Mouse (Mus musculus) hindbrain, embryonic 13.5 days (tissue): Measurements from ENCODE around the gene Cadm2. TPM values are rescaled to one million over a fixed set of nuclear protein-coding genes. Genes with fewer than 3 reads are reported as not detected.

Experiments used
- ATAC-seq: fragments of 200-750 bp; cut with Nextera tagmentation; 2 replicates; pipeline ENCODE4 v1.8.0; 2017; ENCODE audit warnings: moderate TSS enrichment; ENCODE audit not compliant: low FRiP score
- H3K27ac ChIP-seq: fragments of 300-500 bp; sonication (generic); 2 replicates; pipeline ENCODE4 v1.5.1; 2015; ENCODE audit warnings: inconsistent platforms, mild to moderate bottlenecking, moderate library complexity
- H3K27me3 ChIP-seq: fragments of 300-500 bp; sonication (generic); 2 replicates; pipeline ENCODE4 v1.6.1; 2015; ENCODE audit warnings: mild to moderate bottlenecking, inconsistent platforms
- H3K36me3 ChIP-seq: fragments of 300-500 bp; sonication (generic); 2 replicates; pipeline ENCODE4 v1.6.1; 2015; ENCODE audit warnings: mild to moderate bottlenecking, inconsistent platforms
- H3K4me1 ChIP-seq: fragments of 300-500 bp; sonication (generic); replicated peaks from 2 replicates; pipeline ENCODE4 v1.6.1; 2015; ENCODE audit warnings: inconsistent platforms
- H3K4me2 ChIP-seq: fragments of 300-500 bp; sonication (generic); 2 replicates; pipeline ENCODE4 v1.6.1; 2015; ENCODE audit warnings: inconsistent platforms, mild to moderate bottlenecking, moderate library complexity
- H3K4me3 ChIP-seq: fragments of 300-500 bp; sonication (generic); 2 replicates; pipeline ENCODE4 v1.5.1; 2015; ENCODE audit warnings: mild to moderate bottlenecking, inconsistent platforms
- H3K9ac ChIP-seq: fragments of 300-500 bp; sonication (generic); 2 replicates; pipeline ENCODE4 v1.6.1; 2015; ENCODE audit warnings: mild to moderate bottlenecking, inconsistent platforms
- H3K9me3 ChIP-seq: fragments of 300-500 bp; sonication (generic); 2 replicates; pipeline ENCODE4 v1.6.1; 2016; ENCODE audit warnings: inconsistent platforms
- WGBS: fragments of 180-500 bp; shearing (Covaris S2); methylation state at CpG from one replicate; pipeline ENCODE4 v1.1.7; 2015; 5-methylcytosine and 5-hydroxymethylcytosine counted together
- polyA plus RNA-seq: library from polyadenylated mRNA; unstranded; fragments of >200 nt; fragmentation: Nextera tagmentation; extraction: Ambion mirVana; gene quantifications from 2 replicates; pipeline ENCODE4 v1.2.1, GENCODE M21; 2015

Gene Cadm2
- polyA plus RNA-seq, 1 experiment from 2014 or later: 31.4 TPM

DNA sequence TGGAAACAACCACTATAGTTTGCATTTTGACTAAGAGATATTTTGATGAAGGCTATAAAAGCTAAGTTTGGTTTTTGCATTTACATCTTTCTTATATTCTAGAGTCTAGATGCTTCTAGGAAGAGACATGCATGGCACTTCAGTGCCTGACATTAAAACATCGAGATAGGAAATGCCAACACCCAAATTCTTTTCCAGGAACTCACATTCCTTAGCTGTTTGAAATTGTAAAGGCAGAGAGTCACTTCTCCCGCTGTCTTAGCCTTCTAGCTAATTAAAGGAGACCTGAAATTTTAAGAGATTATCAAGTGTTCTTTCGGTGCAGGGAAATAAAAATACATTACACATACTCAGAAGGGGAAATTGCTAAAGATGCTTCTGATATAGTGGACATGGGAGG, 649.8 kb downstream of the Cadm2 start:
- Histone ChIP-seq H3K4me3 (no peak overlapping the region), H3K4me2 (no peak overlapping the region), H3K27ac (no peak overlapping the region), H3K9ac (no peak overlapping the region), H3K27me3 (no peaks in the 10 kb centered on the region), H3K4me1 (peaks cover 5% of the 10 kb centered on the region; the same call in 1 of the 2 replicates), H3K36me3 (no peaks in the 10 kb centered on the region), H3K9me3 (no peaks in the 10 kb centered on the region)
- 74% methylated on average over 3 of the region's 3 CpGs for WGBS
- ATAC-seq: no peak

DNA sequence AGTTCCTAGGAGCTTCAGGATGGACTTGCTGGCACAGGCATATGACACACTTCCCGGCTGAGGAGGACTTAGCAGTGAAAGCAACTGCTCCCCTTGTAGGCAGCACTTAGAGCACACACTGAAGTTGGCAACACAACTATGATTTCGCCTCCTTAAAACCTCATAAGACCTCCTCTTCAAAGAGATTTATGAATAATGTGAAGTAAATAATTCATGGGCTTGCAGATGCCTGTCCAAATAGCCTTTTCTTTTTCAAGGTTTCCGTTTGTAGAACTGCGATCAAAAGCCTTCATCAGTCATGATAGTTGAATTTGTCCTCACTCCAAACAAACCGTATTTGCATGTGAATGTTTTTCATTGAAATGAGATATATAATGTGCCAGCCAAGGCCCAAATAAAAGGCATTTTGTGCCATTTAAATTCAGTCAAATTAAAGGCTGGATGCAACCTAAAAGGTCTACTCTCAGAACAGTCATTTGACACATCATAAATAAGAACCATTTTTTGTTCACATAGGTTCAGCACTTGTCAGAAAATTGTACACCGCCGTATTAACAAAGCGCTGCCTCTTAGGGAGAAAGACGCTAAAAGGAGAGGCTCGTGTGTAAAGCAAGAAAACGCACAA, 651.1 kb downstream of the Cadm2 start:
- Histone ChIP-seq H3K9me3 (no peaks in the 10 kb centered on the region), H3K27ac (no peak overlapping the region), H3K4me3 (no peak overlapping the region), H3K9ac (no peak overlapping the region), H3K27me3 (no peaks in the 10 kb centered on the region), H3K4me2 (peak overlapping the region; percentile 2; the same call in 1 of the 2 replicates), H3K36me3 (no peaks in the 10 kb centered on the region), H3K4me1 (peaks cover 5% of the 10 kb centered on the region; the same call in 1 of the 2 replicates)
- peak; percentile 73; the same call in 1 of the 2 replicates for ATAC-seq
- 39% methylated on average over 11 of the region's 11 CpGs for WGBS

DNA sequence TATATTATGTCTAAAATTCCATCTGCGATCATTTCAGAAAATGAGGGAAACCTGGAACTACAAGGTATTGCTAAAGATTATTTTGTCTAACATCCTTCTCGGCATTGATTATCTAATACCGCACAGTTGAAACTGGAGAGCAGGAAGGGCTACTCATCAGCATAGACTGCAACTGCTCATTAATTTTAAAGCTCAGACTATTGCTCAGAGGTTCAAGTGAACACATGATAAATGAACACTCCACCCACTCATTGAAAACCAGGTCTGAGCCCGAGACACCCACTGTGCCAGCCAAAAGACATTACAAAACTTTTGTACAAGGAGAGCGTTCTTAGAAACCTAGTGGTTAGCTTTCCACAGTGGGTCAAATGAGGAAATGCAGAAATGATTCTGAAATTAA, 652.4 kb downstream of the Cadm2 start:
- H3K27me3 ChIP-seq: no peaks in the 10 kb centered on the region
- 54% methylated on average over 5 of the region's 5 CpGs for WGBS
- no peak overlapping the region for H3K4me2 ChIP-seq
- H3K27ac ChIP-seq: no peak overlapping the region
- no peak for ATAC-seq
- H3K4me1 ChIP-seq: peaks cover 5% of the 10 kb centered on the region; the same call in 1 of the 2 replicates
- no peak overlapping the region for H3K9ac ChIP-seq
- no peaks in the 10 kb centered on the region for H3K36me3 ChIP-seq
- no peaks in the 10 kb centered on the region for H3K9me3 ChIP-seq
- H3K4me3 ChIP-seq: no peak overlapping the region

DNA sequence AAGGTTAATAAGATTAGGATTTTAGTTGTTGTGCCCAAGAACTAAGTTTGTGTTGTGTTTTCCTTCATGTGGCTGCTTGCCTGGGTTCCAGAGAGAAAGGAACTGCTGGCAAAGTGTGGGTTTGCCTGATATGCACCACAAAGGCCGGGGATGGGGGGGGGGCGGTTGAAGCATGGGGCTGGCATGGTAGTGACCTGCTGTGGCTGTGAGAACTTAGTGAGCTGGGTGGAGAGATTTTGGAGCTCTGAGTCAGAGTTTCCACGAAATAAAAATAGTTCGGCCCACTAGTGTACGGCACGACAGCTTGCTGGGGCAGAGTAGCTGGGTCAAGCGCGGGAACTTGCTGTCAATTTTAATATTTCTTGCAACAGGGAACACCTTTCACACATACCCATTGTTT, 653.0 kb downstream of the Cadm2 start:
- 70% methylated on average over 8 of the region's 8 CpGs for WGBS
- Histone ChIP-seq H3K4me2 (no peak overlapping the region), H3K27me3 (no peaks in the 10 kb centered on the region), H3K27ac (no peak overlapping the region), H3K9me3 (no peaks in the 10 kb centered on the region), H3K36me3 (no peaks in the 10 kb centered on the region), H3K4me1 (peaks cover 5% of the 10 kb centered on the region; the same call in 1 of the 2 replicates), H3K4me3 (no peak overlapping the region), H3K9ac (no peak overlapping the region)
- no peak for ATAC-seq

DNA sequence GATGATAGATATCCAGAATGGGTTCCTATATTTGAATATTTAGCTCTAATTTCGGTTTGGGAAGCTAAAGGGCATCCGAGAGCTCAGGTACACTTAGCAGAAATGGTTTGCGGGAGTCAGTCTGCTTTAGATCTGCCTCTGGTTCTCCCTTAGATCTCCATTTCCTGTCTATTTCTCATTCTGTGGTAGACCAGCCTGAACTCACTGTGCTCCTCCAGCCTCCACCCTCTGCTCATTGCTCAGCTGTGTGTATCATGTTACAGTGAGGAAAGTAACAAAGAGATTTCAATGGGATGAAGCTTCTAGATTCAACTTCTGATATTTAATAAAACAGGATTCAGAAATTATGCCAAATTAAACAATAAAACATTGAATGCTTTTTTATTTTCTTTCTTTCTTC, 661.6 kb downstream of the Cadm2 start:
- Histone ChIP-seq H3K4me2 (no peak overlapping the region), H3K27ac (no peak overlapping the region), H3K9ac (no peak overlapping the region), H3K27me3 (no peaks in the 10 kb centered on the region), H3K36me3 (no peaks in the 10 kb centered on the region), H3K9me3 (no peaks in the 10 kb centered on the region), H3K4me1 (no peaks in the 10 kb centered on the region), H3K4me3 (no peak overlapping the region)
- no peak for ATAC-seq
- WGBS: 89% methylated on average over 3 of the region's 3 CpGs

DNA sequence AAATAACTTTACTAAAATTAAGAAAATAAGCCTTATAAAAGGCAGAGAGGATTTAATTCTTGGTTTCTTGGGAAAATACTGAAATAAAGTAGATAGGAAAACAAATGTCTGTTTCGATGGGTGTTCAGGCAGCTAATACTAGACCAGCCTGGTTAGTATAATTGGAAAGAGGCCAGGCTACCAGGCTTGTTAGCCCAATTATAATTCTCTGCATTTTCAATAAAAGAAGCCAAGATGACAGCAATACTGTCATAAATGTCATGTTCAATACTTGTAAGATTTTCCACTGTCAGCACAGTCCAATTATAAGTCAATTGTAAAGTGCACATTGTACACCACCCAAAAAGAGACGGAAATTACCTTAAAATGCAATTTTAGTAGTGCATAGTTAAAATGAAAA, 664.8 kb downstream of the Cadm2 start:
- no peaks in the 10 kb centered on the region for H3K36me3 ChIP-seq
- ATAC-seq: no peak
- H3K4me3 ChIP-seq: no peak overlapping the region
- H3K9ac ChIP-seq: no peak overlapping the region
- H3K27ac ChIP-seq: no peak overlapping the region
- no peak overlapping the region for H3K4me2 ChIP-seq
- no peaks in the 10 kb centered on the region for H3K9me3 ChIP-seq
- H3K4me1 ChIP-seq: no peaks in the 10 kb centered on the region
- H3K27me3 ChIP-seq: no peaks in the 10 kb centered on the region
- WGBS: 87% methylated on average over 2 of the region's 2 CpGs

DNA sequence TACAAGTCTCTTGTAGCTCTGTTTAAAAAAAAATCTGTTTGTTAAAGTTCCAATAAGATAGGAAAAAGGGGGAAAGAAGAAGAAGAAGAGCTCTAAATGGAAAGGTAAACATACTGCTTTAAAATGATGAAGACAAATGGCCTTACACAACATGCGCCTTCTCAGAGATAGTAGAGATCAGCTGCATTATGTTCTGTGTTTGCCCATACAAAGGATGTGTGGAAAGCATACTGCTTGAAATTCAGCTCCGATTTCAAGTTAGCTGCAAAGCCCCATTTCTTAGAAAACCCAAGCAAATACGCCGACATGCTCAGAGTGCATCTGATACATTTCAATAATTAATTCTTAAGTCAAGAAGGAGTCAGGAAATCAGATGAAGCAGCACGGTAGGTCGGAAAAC, 684.4 kb downstream of the Cadm2 start:
- H3K36me3 ChIP-seq: no peaks in the 10 kb centered on the region

DNA sequence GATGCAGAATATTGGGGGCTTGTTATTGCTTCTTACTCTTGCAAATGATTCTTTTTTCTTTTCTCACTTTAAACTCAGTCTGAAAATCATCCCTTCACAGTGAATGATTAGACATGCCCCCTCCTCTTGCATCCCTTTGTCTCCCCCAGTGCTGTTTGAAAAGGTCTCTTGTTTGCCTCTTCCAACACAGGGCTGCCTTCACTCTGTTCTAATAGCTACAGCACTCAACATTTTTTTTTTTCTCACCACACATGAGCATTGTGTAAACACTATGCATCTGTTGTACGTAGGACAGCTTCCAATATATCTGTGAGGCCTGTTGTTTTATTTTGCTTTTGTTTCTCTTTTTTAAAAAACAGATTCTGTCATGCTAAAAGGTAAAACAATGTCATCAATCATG, 695.2 kb downstream of the Cadm2 start:
- H3K9me3 ChIP-seq: no peaks in the 10 kb centered on the region
- H3K27me3 ChIP-seq: no peaks in the 10 kb centered on the region
- WGBS: 20% methylated on average over 1 of the region's 1 CpGs
- no peak for ATAC-seq
- no peak overlapping the region for H3K4me3 ChIP-seq
- H3K9ac ChIP-seq: no peak overlapping the region
- no peaks in the 10 kb centered on the region for H3K36me3 ChIP-seq
- no peak overlapping the region for H3K27ac ChIP-seq
- no peak overlapping the region for H3K4me2 ChIP-seq
- peaks cover 2% of the 10 kb centered on the region; the same call in 1 of the 2 replicates for H3K4me1 ChIP-seq

More for the DNA sequence above, 684.4 kb downstream of the Cadm2 start:
- H3K9me3 ChIP-seq: no peaks in the 10 kb centered on the region
- H3K4me2 ChIP-seq: no peak overlapping the region
- H3K4me1 ChIP-seq: peaks cover 4% of the 10 kb centered on the region; the same call in 1 of the 2 replicates
- H3K27ac ChIP-seq: no peak overlapping the region; the same call in 1 of the 2 replicates
- H3K4me3 ChIP-seq: no peak overlapping the region
- H3K9ac ChIP-seq: no peak overlapping the region
- 63% methylated on average over 6 of the region's 6 CpGs for WGBS
- no peak for ATAC-seq
- H3K27me3 ChIP-seq: no peaks in the 10 kb centered on the region

DNA sequence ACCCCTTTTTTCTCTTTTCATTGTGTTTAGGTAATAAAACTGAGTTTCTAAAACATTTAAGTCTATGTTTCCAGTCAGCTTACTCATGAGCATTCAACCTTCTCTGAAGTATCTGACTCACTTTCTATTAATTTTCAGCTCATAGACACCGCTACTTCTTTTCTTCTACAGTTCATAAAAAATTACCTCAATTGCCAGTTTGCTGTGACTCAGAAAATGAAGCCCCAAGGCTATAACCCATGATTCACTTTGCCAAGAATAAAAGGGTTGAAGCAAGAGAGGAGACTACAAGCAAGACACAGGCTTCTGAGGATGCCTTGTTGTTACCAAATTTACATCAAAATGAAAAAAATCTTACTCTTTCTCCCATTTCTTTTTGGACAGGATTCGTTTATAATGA, 698.0 kb downstream of the Cadm2 start:
- 67% methylated on average over 2 of the region's 2 CpGs for WGBS

DNA sequence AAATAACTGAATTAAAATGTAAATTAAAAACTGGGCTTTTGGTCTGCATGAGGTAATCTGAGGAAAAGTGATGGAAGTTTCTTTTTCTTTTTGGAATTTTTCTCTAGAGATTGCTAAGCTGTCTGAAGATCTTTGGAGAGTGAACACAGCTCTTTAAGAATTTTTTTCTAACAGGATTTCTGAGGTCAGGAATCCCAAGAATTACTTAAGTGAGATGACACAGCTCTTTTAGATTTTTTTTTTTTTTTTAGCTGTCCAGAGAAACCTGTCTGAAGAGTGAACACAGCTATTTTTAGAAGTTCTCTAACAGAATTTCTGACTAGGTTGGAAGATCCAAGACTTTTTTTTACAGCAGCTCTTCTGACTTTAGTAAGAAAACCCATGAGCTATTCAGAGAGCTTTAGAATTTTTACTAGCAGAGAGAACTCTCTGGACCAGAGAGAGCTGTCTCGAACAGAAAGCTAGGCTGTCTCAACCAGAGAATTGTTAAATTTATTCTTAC, 699.2 kb downstream of the Cadm2 start:
- H3K4me3 ChIP-seq: no peak overlapping the region

More for the DNA sequence above, 698.0 kb downstream of the Cadm2 start:
- Histone ChIP-seq H3K27ac (no peak overlapping the region), H3K4me3 (no peak overlapping the region), H3K4me1 (peaks cover 2% of the 10 kb centered on the region; the same call in 1 of the 2 replicates), H3K9ac (no peak overlapping the region), H3K36me3 (no peaks in the 10 kb centered on the region), H3K27me3 (no peaks in the 10 kb centered on the region), H3K4me2 (no peak overlapping the region), H3K9me3 (no peaks in the 10 kb centered on the region)
- ATAC-seq: no peak

DNA sequence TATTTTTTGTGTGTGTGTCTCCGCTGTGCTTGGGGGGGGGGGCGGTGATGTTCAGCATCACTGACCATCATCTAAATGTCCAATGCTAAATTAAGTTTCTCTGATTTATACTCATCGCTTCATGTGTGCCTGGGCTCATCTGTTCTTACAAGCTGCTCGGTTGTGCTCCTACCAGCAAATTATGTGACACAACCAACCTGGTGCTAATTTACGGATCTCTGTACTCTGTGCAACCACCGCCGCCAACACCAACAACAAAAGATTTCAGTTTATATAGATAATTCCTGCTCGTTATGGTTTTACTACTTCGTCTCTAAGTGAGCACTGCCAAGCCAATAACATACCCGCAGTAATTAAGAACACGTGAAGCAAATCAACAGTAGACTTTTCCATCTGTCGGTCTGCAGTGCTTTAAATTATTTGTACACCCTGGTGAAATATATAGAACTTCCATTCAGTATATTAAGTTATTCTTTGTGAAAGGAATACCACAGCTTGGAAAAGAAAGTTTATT, 700.8 kb downstream of the Cadm2 start:
- Histone ChIP-seq H3K9ac (no peak overlapping the region), H3K4me2 (no peak overlapping the region), H3K9me3 (no peaks in the 10 kb centered on the region), H3K27ac (no peak overlapping the region), H3K36me3 (no peaks in the 10 kb centered on the region), H3K4me3 (no peak overlapping the region), H3K27me3 (no peaks in the 10 kb centered on the region), H3K4me1 (no peaks in the 10 kb centered on the region)
- ATAC-seq: no peak
- WGBS: 83% methylated on average over 12 of the region's 12 CpGs

More for the DNA sequence above, 699.2 kb downstream of the Cadm2 start:
- no peak overlapping the region for H3K4me2 ChIP-seq
- no peak overlapping the region for H3K9ac ChIP-seq
- WGBS: 98% methylated on average over 1 of the region's 1 CpGs
- no peaks in the 10 kb centered on the region for H3K27me3 ChIP-seq
- no peaks in the 10 kb centered on the region for H3K9me3 ChIP-seq
- no peaks in the 10 kb centered on the region for H3K36me3 ChIP-seq
- peaks cover 2% of the 10 kb centered on the region; the same call in 1 of the 2 replicates for H3K4me1 ChIP-seq
- no peak for ATAC-seq
- H3K27ac ChIP-seq: no peak overlapping the region

DNA sequence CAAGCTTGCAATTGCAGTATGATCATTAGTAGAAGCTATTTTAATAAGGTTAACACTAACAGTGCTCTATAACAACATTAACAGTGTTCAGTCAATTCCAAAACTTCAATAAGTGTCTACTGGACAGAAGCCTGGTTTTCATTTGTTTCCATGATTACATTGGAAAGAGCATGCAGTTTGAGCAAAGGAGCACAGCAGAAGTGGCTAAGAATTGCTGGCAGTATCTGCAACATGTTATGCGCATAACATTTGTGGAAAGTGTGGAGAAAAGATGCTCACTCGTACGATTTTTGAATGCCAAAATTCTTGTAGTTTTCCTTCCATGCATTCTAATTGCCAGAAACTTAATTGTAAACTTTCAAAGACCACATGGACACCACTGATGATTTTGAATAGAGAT, 718.9 kb downstream of the Cadm2 start:
- Histone ChIP-seq H3K4me1 (peaks cover 3% of the 10 kb centered on the region; the same call in 1 of the 2 replicates), H3K27me3 (no peaks in the 10 kb centered on the region), H3K27ac (no peak overlapping the region), H3K36me3 (no peaks in the 10 kb centered on the region), H3K9me3 (no peaks in the 10 kb centered on the region), H3K4me2 (no peak overlapping the region), H3K9ac (no peak overlapping the region), H3K4me3 (no peak overlapping the region)
- no peak for ATAC-seq
- WGBS: 81% methylated on average over 3 of the region's 3 CpGs

DNA sequence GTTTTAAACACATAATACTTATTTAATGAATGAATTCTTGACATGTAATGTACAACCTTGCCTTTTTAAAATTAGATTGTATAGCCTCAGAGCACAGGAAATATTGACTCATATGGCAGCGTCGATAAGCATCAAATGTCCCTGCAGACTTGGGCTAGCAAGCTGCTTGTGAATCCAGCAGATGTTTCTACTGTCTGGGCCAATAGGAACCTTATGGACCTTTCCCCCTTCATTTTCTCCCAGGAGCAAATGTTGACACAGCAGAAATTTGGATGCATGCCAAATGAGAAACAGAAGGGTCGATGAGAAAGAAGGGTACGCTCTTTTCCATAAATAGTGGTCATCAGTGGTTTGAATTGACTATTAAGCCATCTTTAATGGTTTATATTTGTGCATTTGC, 720.0 kb downstream of the Cadm2 start:
- Histone ChIP-seq H3K4me1 (peaks cover 3% of the 10 kb centered on the region; the same call in 1 of the 2 replicates), H3K9me3 (no peaks in the 10 kb centered on the region), H3K4me2 (no peak overlapping the region), H3K4me3 (no peak overlapping the region), H3K27me3 (no peaks in the 10 kb centered on the region), H3K36me3 (no peaks in the 10 kb centered on the region), H3K9ac (no peak overlapping the region), H3K27ac (no peak overlapping the region)
- peak; percentile 63; the same call in 1 of the 2 replicates for ATAC-seq
- 28% methylated on average over 4 of the region's 4 CpGs for WGBS
